Mouse (Mus musculus): ENCODE data around the gene Dcaf17. TPM values are rescaled to one million over a fixed set of nuclear protein-coding genes. Genes with fewer than 3 reads are reported as not detected.

Gene Dcaf17
- total RNA-seq (2022), result 1 to 10 TPM; 2.9 to 3.7 (median 3.6) TPM

DNA sequence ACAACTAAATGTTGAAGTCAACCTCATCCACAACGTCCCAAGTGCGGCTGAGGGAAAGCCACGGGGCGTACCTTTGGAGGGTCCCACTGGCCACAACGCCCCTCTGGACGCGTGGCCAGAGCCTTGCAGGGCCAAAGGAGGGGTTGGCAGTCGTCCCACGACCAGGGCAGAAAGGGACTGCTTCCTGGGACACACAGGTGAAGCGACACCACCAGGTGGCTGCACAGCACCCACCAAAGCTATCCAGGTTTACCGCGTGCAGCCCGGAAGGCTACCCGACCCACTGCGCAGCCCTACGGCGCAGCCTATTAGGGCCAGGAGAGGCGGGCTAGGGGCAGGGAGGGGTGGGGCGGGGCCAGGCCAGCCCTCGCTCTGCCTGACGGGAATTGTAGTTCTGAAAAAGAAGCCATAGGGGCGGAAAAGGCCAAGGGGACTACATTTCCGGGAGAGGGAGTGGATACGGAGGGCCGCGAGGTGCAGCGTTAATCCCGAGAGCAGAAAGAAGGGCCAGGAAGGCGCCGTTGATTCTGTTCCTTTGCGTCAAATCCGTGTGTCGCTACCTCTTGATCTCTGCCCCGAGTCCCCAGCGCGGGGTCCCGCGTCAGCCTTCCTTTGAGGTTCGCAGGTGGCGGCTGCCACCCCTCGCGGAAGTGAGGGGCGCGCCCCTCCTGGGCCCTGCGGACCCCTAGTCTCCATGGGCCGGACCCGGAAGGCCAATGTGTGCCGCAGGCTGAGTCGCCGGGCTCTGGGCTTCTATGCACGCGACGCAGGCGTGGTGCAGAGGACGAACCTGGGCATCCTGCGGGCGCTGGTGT is at the start of gene Dcaf17, which contains the start of gene Mettl8:
Dcaf17 (plus strand) TSS at position 29 of the 815 bp plus-strand sequence.
Mettl8 (minus strand) TSS at position 284 of the 815 bp plus-strand sequence.
- DNase-seq (ENCODE audit: low spot score in 2 of 2), result peak; percentile 84 to 89

- DNase-seq (ENCODE audit: low spot score in 2 of 2), result no peak
Observed at GRCm38 (mm10) chr2:71011816-71012215, 43.3 kb upstream of the Dcaf17 start.

- no peak for DNase-seq (ENCODE audit: low spot score in 2 of 2)
Observed at GRCm38 (mm10) chr2:71013521-71013920, 41.6 kb upstream of the Dcaf17 start.

DNA sequence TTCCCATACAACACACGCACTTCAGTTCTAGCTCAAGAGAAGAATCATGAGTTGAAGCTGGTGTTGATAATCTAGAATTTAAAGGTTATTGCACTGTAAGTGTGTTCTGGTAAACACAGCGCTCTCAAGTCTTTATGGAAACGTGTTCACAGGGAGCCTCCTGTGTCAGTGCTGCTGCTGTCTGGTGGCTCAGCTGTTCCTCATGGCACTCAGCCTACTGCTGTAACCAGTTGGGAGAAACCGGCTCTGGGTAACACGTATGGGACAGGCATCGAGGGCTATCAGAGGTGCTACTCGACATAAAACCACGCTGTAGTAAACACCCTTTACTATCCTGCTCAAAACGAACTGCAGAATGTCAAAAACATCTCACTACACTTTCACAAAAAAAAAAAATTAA is 35.9 kb upstream of the Dcaf17 start:
- no peak for DNase-seq (ENCODE audit: low spot score in 2 of 2)

GRCm38 (mm10) chr2:71019704-71020375 is 35.3 kb upstream of the Dcaf17 start:
- DNase-seq (ENCODE audit: low spot score in 2 of 2), result no peak

GRCm38 (mm10) chr2:71020674-71021073 is 34.5 kb upstream of the Dcaf17 start:
- DNase-seq (ENCODE audit: low spot score in 2 of 2), result no peak

DNA sequence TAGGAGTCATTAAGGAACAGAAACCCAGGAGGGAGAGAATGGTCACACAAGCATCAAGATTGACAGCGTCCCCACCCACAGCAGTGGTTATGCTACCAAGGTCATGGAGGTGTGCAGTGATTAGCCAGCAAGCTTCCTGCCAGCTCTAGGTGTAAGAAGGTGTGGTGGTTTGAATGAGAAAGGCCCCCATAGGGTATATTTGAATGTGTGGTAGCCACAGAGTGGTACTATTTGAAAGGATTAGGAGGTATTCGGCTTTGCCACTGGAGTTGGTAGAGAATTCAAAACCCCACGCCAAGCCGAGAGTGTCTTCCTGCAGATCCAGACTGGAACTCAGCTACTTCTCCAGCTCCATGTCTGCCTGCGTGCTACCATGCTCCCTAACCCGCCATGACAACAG is 32.1 kb upstream of the Dcaf17 start:
- DNase-seq (ENCODE audit: low spot score in 2 of 2), result no peak

DNA sequence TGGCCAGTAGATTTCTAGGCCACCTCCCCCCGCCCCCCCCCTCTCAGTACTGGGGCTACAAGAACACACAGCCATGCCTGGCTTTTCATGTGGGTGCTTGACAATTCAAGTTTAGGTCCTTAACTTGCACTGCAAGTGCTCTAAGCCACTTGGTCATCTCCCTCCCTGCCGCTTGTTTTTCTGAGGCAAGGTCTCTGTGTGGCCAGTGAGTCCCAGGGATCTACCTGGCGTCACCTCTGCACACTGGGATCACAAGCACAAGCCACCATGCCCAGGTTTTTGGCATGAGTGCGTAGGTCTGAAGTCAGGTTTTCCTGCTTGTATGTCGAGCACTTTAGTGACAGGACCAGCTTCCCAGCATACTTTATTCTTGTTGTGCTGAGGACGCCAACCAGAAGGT is 31.1 kb upstream of the Dcaf17 start:
- no peak for DNase-seq (ENCODE audit: low spot score in 2 of 2)

DNA sequence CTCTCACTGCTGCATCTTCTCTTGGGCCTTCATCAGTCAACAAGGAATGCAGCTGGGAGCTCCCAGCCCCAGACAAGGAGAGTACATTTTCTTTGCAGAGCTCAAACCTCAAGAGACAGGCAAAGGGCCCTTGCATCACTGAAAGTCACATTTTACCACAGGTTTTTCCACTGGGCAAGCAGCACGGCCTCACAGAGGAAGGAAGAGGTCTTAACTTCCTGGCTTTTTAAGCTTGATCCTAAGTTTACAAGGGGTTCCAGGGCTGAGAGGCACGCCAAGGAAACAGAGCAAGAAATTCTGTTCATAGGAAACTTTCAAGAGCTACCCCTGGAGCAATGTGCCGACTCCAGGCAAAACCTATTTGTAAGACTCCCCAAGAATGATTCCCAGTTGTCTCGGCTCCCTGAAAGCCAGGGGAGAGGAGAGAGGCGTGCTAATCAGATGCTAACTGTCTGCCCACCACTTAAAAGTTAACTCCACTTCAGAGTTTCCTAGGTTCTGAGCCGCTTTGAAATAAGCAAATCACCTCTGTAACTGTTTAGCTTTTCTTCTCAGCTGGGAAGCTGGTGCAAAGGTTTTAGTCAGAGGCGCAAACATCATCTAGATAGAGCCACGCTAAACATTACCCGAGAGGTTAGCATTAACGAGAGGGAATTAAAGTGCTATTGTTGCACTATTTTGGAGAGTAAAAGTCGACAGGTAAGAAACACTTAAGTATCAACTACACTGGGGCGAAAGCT is 29.4 kb upstream of the Dcaf17 start:
- no peak for DNase-seq (ENCODE audit: low spot score in 2 of 2)

- DNase-seq (ENCODE audit: low spot score in 2 of 2), result no peak
Observed at GRCm38 (mm10) chr2:71026787-71027186, 28.3 kb upstream of the Dcaf17 start.

DNA sequence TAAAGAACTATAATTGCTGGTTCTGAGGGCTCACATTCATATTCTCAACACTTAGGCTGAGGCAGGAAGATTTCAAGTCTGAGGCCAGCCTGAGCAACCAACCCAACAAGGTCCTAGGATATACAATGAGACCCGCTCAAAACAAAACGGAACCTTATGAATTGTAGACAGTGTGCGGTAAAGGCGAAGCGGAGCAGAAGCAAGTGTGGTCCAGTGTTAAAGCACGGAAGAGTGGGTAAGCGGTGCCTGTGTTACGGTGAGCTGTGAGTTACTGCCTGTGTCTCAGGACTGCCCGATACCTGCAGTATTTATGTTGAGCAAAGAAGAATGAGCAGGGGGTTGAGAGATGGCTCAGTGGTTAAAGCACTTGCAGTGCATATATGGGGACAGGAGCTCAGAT is 27.5 kb upstream of the Dcaf17 start:
- DNase-seq (ENCODE audit: low spot score in 2 of 2), result no peak

DNA sequence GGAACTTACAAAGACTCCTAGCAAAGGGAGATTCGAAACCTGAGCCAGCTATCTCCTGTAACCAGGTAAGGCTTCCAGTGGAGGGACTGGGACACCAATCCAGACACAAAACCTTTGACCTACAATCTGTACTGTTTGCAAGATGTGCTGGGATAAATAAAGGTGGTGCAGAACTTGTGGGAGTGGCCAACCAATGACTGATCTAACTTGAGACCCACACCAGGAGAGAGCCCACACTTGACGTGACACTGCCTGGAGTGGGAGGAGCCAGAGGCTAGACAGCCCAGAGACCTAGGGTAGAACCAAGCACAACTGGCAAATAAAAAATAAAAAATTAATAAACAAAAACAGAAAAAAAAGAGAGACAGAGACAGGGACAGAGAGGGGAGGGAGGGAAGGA is 24.5 kb upstream of the Dcaf17 start:
- DNase-seq (ENCODE audit: low spot score in 2 of 2), result no peak

DNA sequence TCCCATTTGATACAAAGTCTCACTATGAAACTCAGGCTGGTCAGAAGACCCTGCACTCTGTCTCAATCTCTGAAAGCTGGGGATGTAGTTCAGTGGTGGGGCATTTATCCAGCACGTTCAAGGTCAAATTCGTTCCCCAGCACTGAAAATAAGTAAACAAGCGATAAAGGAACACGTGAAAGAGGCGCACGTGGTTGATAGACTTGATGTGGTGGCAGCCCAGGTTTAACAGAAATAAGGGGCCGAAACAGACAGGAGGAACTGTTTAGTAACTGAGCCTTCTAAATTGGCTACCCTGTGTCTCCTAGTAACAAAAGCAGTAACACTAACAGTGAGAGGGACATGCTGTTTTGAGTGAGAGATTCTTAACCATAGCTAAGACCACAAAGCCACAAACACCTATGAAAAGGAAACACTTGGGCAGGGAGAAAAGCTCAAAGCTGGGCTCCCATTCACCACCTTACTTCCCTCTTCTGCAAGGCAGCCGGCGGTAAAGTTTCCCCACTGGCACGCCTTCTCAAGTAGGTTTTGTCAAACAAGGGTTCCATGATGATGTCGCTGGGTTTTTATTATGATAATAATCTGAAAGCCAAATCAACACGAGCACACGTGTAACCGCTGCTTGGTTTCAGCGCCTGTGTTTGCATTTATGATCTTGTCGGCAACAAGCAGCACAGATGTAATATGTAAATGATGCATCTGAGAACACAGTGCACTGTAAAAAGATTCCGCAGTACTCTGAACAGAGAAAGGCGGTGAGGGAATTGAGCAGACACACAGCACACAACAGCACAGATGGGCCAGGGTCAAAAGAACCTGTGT is 22.9 kb upstream of the Dcaf17 start:
- DNase-seq (ENCODE audit: low spot score in 2 of 2), result no peak

DNA sequence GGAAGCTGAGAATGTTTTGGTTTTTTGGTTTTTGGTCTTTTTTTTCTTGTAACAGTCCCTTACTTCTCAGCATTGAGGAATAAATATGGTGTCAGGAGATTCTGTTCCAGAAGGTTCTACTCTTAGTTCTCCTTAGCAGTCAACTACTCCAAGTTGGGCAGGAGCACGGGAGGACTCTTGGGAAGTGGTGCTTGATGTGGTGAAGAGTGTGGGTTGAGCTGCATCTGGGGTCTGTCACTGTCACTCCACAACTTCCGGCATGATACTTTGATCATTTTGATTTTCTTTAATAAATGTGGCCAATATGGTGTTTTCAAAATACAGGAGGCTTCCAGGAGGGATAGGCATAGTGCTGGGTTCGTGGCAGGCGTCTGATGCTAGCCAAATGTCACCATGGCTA is 22.1 kb upstream of the Dcaf17 start:
- no peak for DNase-seq (ENCODE audit: low spot score in 2 of 2)

DNA sequence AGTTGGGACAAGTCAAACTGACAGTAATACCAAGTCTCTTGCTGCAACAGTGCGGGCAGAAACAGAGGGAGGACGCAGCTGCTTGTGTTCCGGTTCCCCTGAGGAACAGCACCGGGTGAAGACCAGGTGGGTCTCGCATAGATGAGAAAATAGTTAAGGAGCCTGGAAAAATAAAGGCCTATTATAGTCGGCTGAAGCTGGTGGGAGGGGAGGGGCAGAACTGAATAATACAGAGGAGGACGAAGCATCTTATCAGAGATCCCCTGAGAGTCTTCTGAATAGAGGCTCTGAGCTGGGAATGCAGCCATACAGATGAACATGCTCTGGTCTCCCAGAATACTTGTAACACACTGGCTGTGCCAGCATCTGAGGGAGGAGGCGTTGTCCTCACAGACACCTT is 21.1 kb upstream of the Dcaf17 start:
- no peak for DNase-seq (ENCODE audit: low spot score in 2 of 2)

GRCm38 (mm10) chr2:71037447-71037846 is 17.7 kb upstream of the Dcaf17 start:
- DNase-seq (ENCODE audit: low spot score in 2 of 2), result no peak

DNA sequence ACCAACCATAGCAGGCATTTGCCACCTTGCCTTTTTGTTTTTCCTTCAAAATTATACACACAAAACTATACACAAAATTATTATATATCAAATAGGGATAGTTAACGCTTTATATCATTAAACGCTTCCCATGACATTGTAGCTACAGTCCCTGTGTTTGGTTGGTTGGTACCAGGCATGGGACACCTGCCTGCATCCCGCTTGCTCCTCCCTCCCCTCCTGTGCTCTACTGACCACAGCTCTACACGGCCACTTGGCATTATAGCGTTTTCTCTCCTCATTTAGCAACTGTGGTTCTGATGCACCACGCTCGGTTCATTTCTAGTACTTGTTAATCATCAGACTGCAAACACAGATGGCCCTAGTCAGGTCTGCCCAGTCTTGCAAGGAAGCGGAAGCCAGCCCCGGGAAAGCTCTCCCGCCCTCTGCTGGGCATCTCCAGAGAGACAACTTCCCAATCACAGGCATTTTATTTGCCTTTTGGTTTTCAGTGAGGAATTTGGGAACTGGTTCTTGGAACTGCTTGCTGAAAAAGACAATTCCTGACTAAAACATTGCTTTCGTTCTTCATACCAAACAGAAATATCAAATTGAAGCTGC is 15.5 kb upstream of the Dcaf17 start:
- peak; percentile 60 to 66 for DNase-seq (ENCODE audit: low spot score in 2 of 2)

- no peak for DNase-seq (ENCODE audit: low spot score in 2 of 2)
Observed at GRCm38 (mm10) chr2:71046151-71046550, 9.0 kb upstream of the Dcaf17 start.

DNA sequence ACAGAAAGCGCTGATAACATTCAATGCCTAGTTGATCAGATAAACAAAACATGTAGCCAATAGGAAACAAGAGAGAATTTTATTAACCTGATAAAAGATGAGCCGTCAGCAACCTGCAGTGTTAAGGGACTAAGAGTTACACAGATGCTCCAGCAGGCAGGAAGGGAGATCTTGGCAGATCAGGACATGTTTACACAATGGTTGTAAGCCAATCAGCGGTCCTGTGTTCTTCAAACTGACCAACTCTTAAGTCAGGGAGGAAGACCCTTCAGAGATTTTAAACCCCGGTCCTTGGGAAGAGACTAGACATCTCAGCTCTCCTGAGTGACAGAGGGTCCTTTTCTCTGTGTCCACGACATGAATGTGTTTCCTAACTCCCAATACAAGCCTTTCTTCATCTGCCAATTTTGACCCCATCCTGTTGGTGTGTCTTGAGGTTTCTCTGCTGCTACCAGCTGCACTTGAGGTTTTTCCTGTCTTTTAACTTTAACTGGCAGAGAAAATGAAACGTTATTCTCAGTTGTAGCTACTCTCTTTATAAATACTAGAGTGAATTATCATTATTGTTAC is 8.3 kb upstream of the Dcaf17 start:
- DNase-seq (ENCODE audit: low spot score in 2 of 2), result no peak

DNA sequence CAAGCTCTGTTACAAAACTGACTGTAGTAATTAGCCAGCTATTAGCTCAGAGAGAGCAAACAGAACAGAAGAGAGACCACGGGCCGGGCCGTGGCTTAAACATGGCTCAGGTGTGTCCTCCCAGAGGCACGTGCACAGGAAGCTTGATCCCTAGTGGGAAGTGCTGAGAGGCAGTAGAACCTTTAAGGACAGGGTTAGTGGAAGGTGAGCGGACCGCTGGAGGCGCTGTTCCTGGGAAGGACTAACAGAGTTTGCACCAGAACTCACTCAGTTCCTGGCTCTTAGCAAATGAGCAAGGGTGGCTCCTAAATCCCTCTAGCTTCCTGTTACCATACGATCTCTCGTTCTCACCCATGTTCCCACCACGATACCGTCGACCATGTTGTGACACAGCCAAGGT is 6.2 kb upstream of the Dcaf17 start:
- DNase-seq (ENCODE audit: low spot score in 2 of 2), result no peak

- DNase-seq (ENCODE audit: low spot score in 2 of 2), result no peak
Observed at GRCm38 (mm10) chr2:71050511-71050910, 4.6 kb upstream of the Dcaf17 start.
